Mouse (Mus musculus): ENCODE data around the gene Ntf3. TPM values are rescaled to one million over a fixed set of nuclear protein-coding genes. Genes with fewer than 3 reads are reported as not detected.

Gene Ntf3
- polyA plus RNA-seq (2017; shearing (Covaris generic)) = under 1 TPM in 1 of 2 experiments, not detected in 1; 0.29 TPM

GRCm38 (mm10) chr6:126166548-126167207 is at the start of gene Ntf3:
TSS of gene Ntf3 (minus strand) at chr6:126166910.

